Mouse (Mus musculus): ENCODE data around the gene Zscan4f.
"Not testable (repeated sequence)": the region's sequence is repeated elsewhere in the genome, so short reads cannot be mapped to it uniquely, and the experiment has no call there.

The Zscan4f gene

DNA sequence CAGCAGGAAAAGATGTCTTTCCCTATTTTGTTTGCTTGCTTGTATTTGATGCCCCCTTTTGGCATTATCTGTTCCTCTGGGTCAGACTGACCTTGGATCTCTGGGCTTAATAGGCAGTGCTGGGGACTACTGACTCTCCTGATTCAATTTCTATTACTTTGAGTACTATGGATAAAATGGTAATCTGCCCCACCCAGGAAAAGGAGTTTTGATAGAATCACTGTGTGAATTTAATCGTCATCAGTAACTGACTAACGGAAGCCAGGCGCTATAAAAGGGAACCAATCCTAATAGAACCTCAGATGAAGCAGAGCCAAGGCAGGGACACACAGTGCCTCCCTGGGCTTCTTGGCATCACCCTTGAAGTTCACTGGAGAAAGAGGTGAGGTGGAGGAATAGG, at the start of gene Zscan4f:
TSS of gene Zscan4f (plus strand) at position 301 of the 400 bp plus-strand sequence.
- not testable (repeated sequence) for DNase-seq (ENCODE audit: low spot score in 2 of 2)

DNA sequence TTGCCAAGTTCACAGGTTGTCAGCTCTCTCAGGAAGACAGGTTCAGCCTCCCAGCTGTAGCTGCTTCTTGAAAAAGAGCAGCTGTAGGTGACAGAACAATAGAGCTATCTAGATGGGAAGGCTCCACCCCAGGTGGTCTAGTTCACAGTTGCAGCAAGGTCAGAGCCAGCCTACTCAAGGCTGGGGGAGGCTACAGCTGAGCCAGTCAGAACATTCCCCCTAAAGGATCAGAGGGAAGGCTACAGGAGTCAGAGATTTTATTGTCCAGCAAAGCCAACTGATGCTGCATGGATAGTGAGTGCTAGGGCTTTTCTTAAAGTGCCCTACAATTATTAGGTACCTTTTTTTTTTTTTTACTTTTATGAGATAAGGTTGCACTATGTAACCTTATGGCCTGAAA, 13.1 kb upstream of the Zscan4f start:
- not testable (repeated sequence) for DNase-seq (ENCODE audit: low spot score in 2 of 2)

Measured in left cerebral cortex, adult 9 months (tissue).